In genomic region chr4:8232393-8233111, GRCm38 (mm10) we compare ENCODE assay signal across 9 mouse cellular contexts. TPM values are rescaled to one million over a fixed set of nuclear protein-coding genes. Genes with fewer than 3 reads are reported as not detected.
DNase-seq lines count a peak whose midpoint lies in the region; ATAC-seq lines count a peak whose summit lies in the region.
"Had no signal": no experiment of that assay in that cellular context is flagged by ENCODE, and none has a peak within 500 bp of the region (broad histone marks: within the 10 kb centered on the region; RNA-seq: fewer than 3 reads in every experiment).

No protein-coding gene starts in this region.

- H3K27me3 ChIP-seq in hindbrain, embryonic 15.5 days: no peaks in the 10 kb centered on the region
- H3K27me3 ChIP-seq in hindbrain, embryonic 13.5 days: 0 out of 2 replicates have a peak, but pooled peaks cover under 1% of the 10 kb centered on the region

- ATAC-seq in hindbrain, embryonic 15.5 days (ENCODE audit: low FRiP score, low read depth): 0 out of 2 replicates have a peak, but pooled peaks have one; percentile 59
- ATAC-seq in hindbrain, embryonic 13.5 days (ENCODE audit: low FRiP score): no peak
- ATAC-seq in common myeloid progenitor, adult 5-6 weeks (replicated peaks; ENCODE audit: low read depth, poor library complexity, severe bottlenecking): peak; percentile 79
- no peak for ATAC-seq in cerebellum, adult (ENCODE audit: insufficient number of reproducible peaks, low FRiP score, low TSS enrichment)

- no peak overlapping the region for H3K4me3 ChIP-seq in hindbrain, embryonic 15.5 days
- H3K4me3 ChIP-seq in hindbrain, embryonic 13.5 days: no peak overlapping the region
- H3K4me3 ChIP-seq: embryonic facial prominence, embryonic 13.5 days had no signal

- DNase-seq in heart, postnatal 14 days: peak; percentile 13 to 19
- DNase-seq in kidney, postnatal 36 days: peak; percentile 25 to 40
- DNase-seq in embryo, embryonic 10 days (ENCODE audit: low spot score): no peak
- no peak for DNase-seq in frontal cortex, postnatal 10 days (ENCODE audit: low spot score in 2 of 2)

- 69% methylated on average over 12 of the region's 12 CpGs for WGBS in hindbrain, embryonic 15.5 days
- WGBS in hindbrain, embryonic 13.5 days: 73% methylated on average over 12 of the region's 12 CpGs

- H3K36me3 ChIP-seq in hindbrain, embryonic 15.5 days: no peaks in the 10 kb centered on the region
- H3K36me3 ChIP-seq in hindbrain, embryonic 13.5 days: no peaks in the 10 kb centered on the region
- H3K36me3 ChIP-seq: embryonic facial prominence, embryonic 13.5 days had no signal

- no peak overlapping the region; the same call in 1 of the 2 replicates for H3K4me2 ChIP-seq in hindbrain, embryonic 15.5 days
- H3K4me2 ChIP-seq in hindbrain, embryonic 13.5 days: no peak overlapping the region
- H3K4me2 ChIP-seq: embryonic facial prominence, embryonic 13.5 days had no signal

- H3K9me3 ChIP-seq in hindbrain, embryonic 15.5 days: no peaks in the 10 kb centered on the region
- no peaks in the 10 kb centered on the region for H3K9me3 ChIP-seq in hindbrain, embryonic 13.5 days
- H3K9me3 ChIP-seq: embryonic facial prominence, embryonic 13.5 days had no signal

- intact Hi-C loops in heart, postnatal 14 days (cut with DNase I): loop anchor here (10.0 kb wide), 1 partner anchor 118 kb away; no protein-coding TSS in a partner anchor

- H3K4me1 ChIP-seq in hindbrain, embryonic 15.5 days (replicated peaks): no peaks in the 10 kb centered on the region
- no peaks in the 10 kb centered on the region for H3K4me1 ChIP-seq in hindbrain, embryonic 13.5 days (replicated peaks)
- H3K4me1 ChIP-seq: embryonic facial prominence, embryonic 13.5 days had no signal

- no peak overlapping the region for H3K9ac ChIP-seq in hindbrain, embryonic 15.5 days
- no peak overlapping the region for H3K9ac ChIP-seq in hindbrain, embryonic 13.5 days
- H3K9ac ChIP-seq: embryonic facial prominence, embryonic 13.5 days had no signal

- no peak overlapping the region for H3K27ac ChIP-seq in hindbrain, embryonic 15.5 days (replicated peaks)
- H3K27ac ChIP-seq in hindbrain, embryonic 13.5 days: no peak overlapping the region
- H3K27ac ChIP-seq: embryonic facial prominence, embryonic 13.5 days had no signal

RNA-seq across cellular contexts. Expression of gene Car8, which starts 6.3 kb away (rescaled TPM):
- 18.5 and 28.8 TPM in 2 replicates for polyA plus RNA-seq in hindbrain, embryonic 15.5 days (2015; fragmentation: Nextera tagmentation; extraction: Ambion mirVana)
- 2.4 and 2.5 TPM in 2 replicates for polyA plus RNA-seq in hindbrain, embryonic 13.5 days (2015; fragmentation: Nextera tagmentation; extraction: Ambion mirVana)
- total RNA-seq in common myeloid progenitor, adult 5-6 weeks (2017): 0.18 and 0.68 TPM in 2 replicates
- 10 to 100 TPM; 10.2 to 10.4 TPM for total RNA-seq in heart, postnatal 14 days (2021)

Comparison
In these comparisons a context has a peak if more than half of its experiments do, and no peak if none do; other contexts are left out.
1. ATAC-seq: peak in hindbrain, embryonic 15.5 days (single experiment) and common myeloid progenitor, adult 5-6 weeks (single experiment); none in hindbrain, embryonic 13.5 days (single experiment) and cerebellum, adult (single experiment).
2. DNase-seq: peak in heart, postnatal 14 days (2 of 2) and kidney, postnatal 36 days (2 of 2); none in embryo, embryonic 10 days (single experiment) and frontal cortex, postnatal 10 days (0 of 2).